Mouse (Mus musculus): Measurements from ENCODE around the gene Syt2. TPM values are rescaled to one million over a fixed set of nuclear protein-coding genes. Genes with fewer than 3 reads are reported as not detected.

Gene Syt2
- polyA plus RNA-seq, 1 experiment, result 0.05 TPM

DNA sequence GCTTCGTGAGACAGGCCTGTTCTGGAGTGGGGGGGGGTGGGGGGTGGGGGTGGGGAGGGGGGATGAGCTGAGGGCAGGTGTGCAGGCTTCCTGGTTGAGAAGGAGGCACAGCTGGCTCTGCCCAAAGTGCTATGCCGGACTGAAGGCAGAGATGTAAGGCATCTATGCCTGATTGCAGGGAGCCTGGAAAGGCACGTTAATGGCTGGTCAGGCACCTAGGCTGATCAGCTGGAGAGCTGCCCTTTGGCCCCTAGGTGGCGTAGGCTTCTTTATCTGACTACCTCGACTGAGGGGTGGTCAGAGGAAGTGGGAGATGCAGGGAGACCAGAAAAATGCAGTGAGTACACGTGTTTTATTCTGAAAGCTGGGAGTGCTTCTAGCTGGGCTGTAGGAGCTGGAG is 34.1 kb downstream of the Syt2 start:
- no peaks in the 10 kb centered on the region; the same call in none of the 2 replicates for H3K4me1 ChIP-seq (replicated peaks; ENCODE audit: control insufficient read depth, insufficient read depth, low read length)
- H3K36me3 ChIP-seq (ENCODE audit: control insufficient read depth, insufficient read depth, low read length), result no peaks in the 10 kb centered on the region
- no peak overlapping the region for H3K27ac ChIP-seq (ENCODE audit: control insufficient read depth, insufficient read depth, low read length)
- no peak for DNase-seq
- no peaks in the 10 kb centered on the region for H3K27me3 ChIP-seq (ENCODE audit: control insufficient read depth, insufficient read depth, low read length)
- 40% methylated on average over 6 of the region's 6 CpGs for WGBS
- no peak overlapping the region for H3K4me3 ChIP-seq (ENCODE audit: control insufficient read depth, insufficient read depth, low read length)
- TF ChIP-seq POLR2A (IDR thresholded peaks at IDR 0.05; ENCODE audit: control insufficient read depth, extremely low read depth, insufficient read depth, low read length, poor library complexity), result no peak
- no peak for TF ChIP-seq CTCF (IDR thresholded peaks at IDR 0.05; ENCODE audit: borderline replicate concordance, control insufficient read depth, extremely low read depth, insufficient read depth, low read length, poor library complexity)

DNA sequence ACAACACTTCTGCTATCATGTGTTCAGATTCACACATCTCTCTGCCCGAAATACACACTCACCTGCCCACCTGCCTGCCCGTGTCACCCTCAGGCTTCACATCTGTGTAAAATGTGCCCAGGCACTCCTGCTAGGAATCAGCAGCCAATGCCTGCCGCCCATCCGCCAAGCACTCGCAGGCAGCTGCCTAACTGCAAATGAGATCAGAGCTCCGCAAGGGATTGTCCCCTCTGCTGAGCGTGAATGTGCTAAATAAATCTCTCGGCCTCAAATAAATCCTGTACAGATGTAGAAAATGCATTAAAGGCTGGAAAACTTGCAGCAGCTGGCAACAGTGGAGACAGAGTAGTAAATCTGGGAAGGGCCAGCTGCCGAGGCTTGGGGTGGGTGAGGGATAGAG is 36.0 kb downstream of the Syt2 start:
- no peaks in the 10 kb centered on the region; the same call in none of the 2 replicates for H3K4me1 ChIP-seq (replicated peaks; ENCODE audit: control insufficient read depth, insufficient read depth, low read length)
- H3K27me3 ChIP-seq (ENCODE audit: control insufficient read depth, insufficient read depth, low read length), result no peaks in the 10 kb centered on the region
- DNase-seq, result no peak
- H3K4me3 ChIP-seq (ENCODE audit: control insufficient read depth, insufficient read depth, low read length), result no peak overlapping the region
- H3K27ac ChIP-seq (ENCODE audit: control insufficient read depth, insufficient read depth, low read length), result no peak overlapping the region
- 95% methylated on average over 9 of the region's 9 CpGs for WGBS
- H3K36me3 ChIP-seq (ENCODE audit: control insufficient read depth, insufficient read depth, low read length), result no peaks in the 10 kb centered on the region
- no peak for TF ChIP-seq POLR2A (IDR thresholded peaks at IDR 0.05; ENCODE audit: control insufficient read depth, extremely low read depth, insufficient read depth, low read length, poor library complexity)

DNA sequence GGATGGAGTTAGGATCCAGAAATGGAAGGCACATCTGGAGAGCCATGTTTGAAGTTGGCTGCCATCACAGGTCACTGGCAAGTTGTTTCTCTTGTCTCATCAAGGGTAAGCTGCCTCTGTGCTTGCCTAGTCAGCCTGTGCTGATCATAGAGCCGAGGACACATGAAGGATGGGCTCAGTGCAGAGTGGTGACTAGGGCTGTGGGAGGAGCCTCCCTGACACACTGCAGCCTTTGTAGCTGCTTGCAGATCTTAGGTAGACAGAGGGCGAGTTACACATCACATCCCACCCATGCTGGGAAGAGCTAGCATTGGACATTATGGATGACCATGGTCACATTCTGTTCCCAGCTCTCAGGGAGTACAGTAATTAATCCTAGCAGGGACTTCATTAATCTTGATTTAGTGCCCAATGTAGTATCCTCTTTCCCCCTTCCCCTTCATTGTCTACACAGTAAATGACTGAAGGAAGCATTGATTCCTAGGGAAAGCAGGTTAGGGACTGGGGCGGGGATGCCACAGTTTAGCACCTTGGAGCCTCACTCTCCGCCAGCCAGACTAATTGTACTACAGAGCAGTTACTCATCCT is 40.5 kb downstream of the Syt2 start:
- WGBS, result 83% methylated on average over 4 of the region's 4 CpGs
- DNase-seq, result no peak
- H3K27ac ChIP-seq (ENCODE audit: control insufficient read depth, insufficient read depth, low read length), result no peak overlapping the region
- no peak overlapping the region for H3K4me3 ChIP-seq (ENCODE audit: control insufficient read depth, insufficient read depth, low read length)
- no peak for TF ChIP-seq POLR2A (IDR thresholded peaks at IDR 0.05; ENCODE audit: control insufficient read depth, extremely low read depth, insufficient read depth, low read length, poor library complexity)
- no peak for TF ChIP-seq CTCF (IDR thresholded peaks at IDR 0.05; ENCODE audit: borderline replicate concordance, control insufficient read depth, extremely low read depth, insufficient read depth, low read length, poor library complexity)
- no peaks in the 10 kb centered on the region for H3K4me1 ChIP-seq (replicated peaks; ENCODE audit: control insufficient read depth, insufficient read depth, low read length)
- no peaks in the 10 kb centered on the region for H3K36me3 ChIP-seq (ENCODE audit: control insufficient read depth, insufficient read depth, low read length)
- no peaks in the 10 kb centered on the region for H3K27me3 ChIP-seq (ENCODE audit: control insufficient read depth, insufficient read depth, low read length)

DNA sequence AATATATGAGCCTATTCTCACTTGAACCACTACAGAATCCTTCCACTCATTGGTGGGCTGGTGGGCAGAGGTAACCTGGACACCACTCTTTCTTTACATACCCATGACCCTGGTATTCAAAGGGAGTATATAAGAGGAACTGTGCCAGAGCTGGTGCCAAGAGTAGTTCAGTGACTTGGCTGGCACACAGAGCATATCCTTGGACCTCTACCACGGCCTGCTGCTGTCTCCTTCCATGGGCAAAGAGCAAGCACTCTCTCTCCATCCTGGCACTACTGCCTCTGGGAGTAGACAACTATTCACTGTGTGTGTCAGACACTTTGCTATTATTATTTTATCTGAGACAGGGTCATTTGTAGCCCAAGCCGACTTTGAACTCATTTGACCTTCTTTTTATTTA is 49.8 kb downstream of the Syt2 start:
- Histone ChIP-seq H3K4me1 (replicated peaks; ENCODE audit: control insufficient read depth, insufficient read depth, low read length) (no peaks in the 10 kb centered on the region), H3K27ac (ENCODE audit: control insufficient read depth, insufficient read depth, low read length) (no peak overlapping the region), H3K27me3 (ENCODE audit: control insufficient read depth, insufficient read depth, low read length) (no peaks in the 10 kb centered on the region), H3K4me3 (ENCODE audit: control insufficient read depth, insufficient read depth, low read length) (no peak overlapping the region), H3K36me3 (ENCODE audit: control insufficient read depth, insufficient read depth, low read length) (no peaks in the 10 kb centered on the region)
- 86% methylated on average over 2 of the region's 2 CpGs for WGBS
- no peak for DNase-seq
- TF ChIP-seq POLR2A (IDR thresholded peaks at IDR 0.05; ENCODE audit: control insufficient read depth, extremely low read depth, insufficient read depth, low read length, poor library complexity) (no peak), CTCF (IDR thresholded peaks at IDR 0.05; ENCODE audit: borderline replicate concordance, control insufficient read depth, extremely low read depth, insufficient read depth, low read length, poor library complexity) (no peak)

DNA sequence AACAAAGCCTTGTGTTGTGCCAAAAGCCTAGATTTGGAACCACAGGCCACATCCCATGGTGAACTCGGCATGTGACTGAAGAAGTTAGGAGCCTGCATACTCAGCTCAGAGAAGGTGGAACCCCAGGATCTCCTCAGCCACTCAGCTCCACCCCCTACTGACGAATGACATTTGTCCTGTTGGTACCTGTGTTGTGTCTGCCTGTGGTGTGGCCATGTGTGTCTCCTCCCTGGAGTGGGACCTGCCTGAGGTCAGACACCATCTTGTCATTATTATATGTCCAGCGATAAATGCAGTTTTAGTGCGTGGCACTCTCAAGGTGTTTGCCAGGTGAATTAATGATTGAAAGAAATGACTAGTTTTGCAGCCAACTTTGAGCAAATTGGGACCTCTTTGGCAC is 50.6 kb downstream of the Syt2 start:
- no peak overlapping the region for H3K4me3 ChIP-seq (ENCODE audit: control insufficient read depth, insufficient read depth, low read length)
- no peaks in the 10 kb centered on the region for H3K27me3 ChIP-seq (ENCODE audit: control insufficient read depth, insufficient read depth, low read length)
- H3K36me3 ChIP-seq (ENCODE audit: control insufficient read depth, insufficient read depth, low read length), result no peaks in the 10 kb centered on the region
- no peaks in the 10 kb centered on the region for H3K4me1 ChIP-seq (replicated peaks; ENCODE audit: control insufficient read depth, insufficient read depth, low read length)
- TF ChIP-seq CTCF (IDR thresholded peaks at IDR 0.05; ENCODE audit: borderline replicate concordance, control insufficient read depth, extremely low read depth, insufficient read depth, low read length, poor library complexity) (no peak), POLR2A (IDR thresholded peaks at IDR 0.05; ENCODE audit: control insufficient read depth, extremely low read depth, insufficient read depth, low read length, poor library complexity) (no peak)
- no peak overlapping the region for H3K27ac ChIP-seq (ENCODE audit: control insufficient read depth, insufficient read depth, low read length)
- WGBS, result 92% methylated on average over 4 of the region's 4 CpGs
- no peak for DNase-seq

DNA sequence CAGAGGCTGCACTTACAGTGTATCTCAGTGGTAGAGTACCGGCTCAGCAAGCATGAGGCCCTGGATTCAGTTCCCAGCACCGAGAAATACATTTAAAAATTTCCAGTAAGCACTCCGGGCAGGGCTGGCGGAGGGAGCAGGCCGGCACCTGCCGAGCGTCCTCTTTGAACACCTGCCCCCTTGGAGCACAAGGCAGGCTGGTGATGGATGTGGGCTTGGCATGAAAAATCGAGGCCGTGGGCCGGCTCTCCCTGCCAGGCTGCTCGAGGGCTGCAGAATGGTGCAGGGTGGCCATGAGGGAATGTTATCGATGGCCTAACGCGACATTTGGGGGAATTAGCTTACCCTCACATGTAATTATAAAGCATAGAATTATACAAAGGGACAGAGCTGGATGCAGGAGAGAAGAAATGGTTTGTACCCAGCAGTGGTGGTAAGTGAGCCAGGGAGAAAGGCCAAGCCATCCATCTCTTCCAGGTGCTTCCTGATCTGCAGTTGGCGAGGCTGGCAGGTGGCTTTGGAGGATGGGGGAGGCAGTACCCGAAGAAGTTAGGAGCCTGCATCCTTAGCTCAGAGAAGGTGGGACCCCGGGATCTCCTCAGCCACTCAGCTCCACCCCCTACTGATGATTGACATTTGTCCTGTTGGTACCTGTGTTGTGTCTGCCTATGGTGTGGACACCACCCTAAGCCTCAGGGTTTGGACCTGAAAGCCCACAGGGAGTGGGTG is 51.2 kb downstream of the Syt2 start:
- no peak overlapping the region for H3K4me3 ChIP-seq (ENCODE audit: control insufficient read depth, insufficient read depth, low read length)
- 92% methylated on average over 17 of the region's 17 CpGs for WGBS
- no peak overlapping the region for H3K27ac ChIP-seq (ENCODE audit: control insufficient read depth, insufficient read depth, low read length)
- no peaks in the 10 kb centered on the region for H3K27me3 ChIP-seq (ENCODE audit: control insufficient read depth, insufficient read depth, low read length)
- DNase-seq, result no peak
- H3K4me1 ChIP-seq (replicated peaks; ENCODE audit: control insufficient read depth, insufficient read depth, low read length), result no peaks in the 10 kb centered on the region
- H3K36me3 ChIP-seq (ENCODE audit: control insufficient read depth, insufficient read depth, low read length), result no peaks in the 10 kb centered on the region
- TF ChIP-seq POLR2A (IDR thresholded peaks at IDR 0.05; ENCODE audit: control insufficient read depth, extremely low read depth, insufficient read depth, low read length, poor library complexity) (no peak), CTCF (IDR thresholded peaks at IDR 0.05; ENCODE audit: borderline replicate concordance, control insufficient read depth, extremely low read depth, insufficient read depth, low read length, poor library complexity) (no peak)
